13 mouse cellular contexts compared by ENCODE assay signal in genomic region chr2:34532394-34532793, GRCm38 (mm10).
DNase-seq lines count a peak whose midpoint lies in the region; ATAC-seq and TF ChIP-seq lines count a peak whose summit lies in the region.
"Had no signal": no experiment of that assay in that cellular context is flagged by ENCODE, and none has a peak within 500 bp of the region (broad histone marks: within the 10 kb centered on the region; RNA-seq: fewer than 3 reads in every experiment).

No protein-coding gene starts in this region.

- peak overlapping the region; percentile 67 to 71 for H3K27ac ChIP-seq in heart, embryonic 14.5 days (replicated peaks in 1 of 2; ENCODE audit: control insufficient read depth in 1 of 2, insufficient read depth in 1 of 2, low read depth in 2 of 2, low read length in 2 of 2)
- H3K27ac ChIP-seq in layer of hippocampus, adult 2 months, result peak overlapping the region; percentile 67
- peak overlapping the region; percentile 78 for H3K27ac ChIP-seq in embryonic facial prominence, embryonic 13.5 days
- peak overlapping the region; percentile 37; the same call in 1 of the 2 replicates for H3K27ac ChIP-seq in forebrain, postnatal 0 days (ENCODE audit: low read depth, low read length)
- H3K27ac ChIP-seq: gastrocnemius, adult 2 months; liver, embryonic 12.5 days; midbrain, embryonic 13.5 days had no signal

- no peak for TF ChIP-seq CTCF in layer of hippocampus, adult 2 months (conservative IDR thresholded peaks at IDR 0.05)
- TF ChIP-seq CTCF in forebrain, postnatal 0 days (IDR thresholded peaks at IDR 0.05; ENCODE audit: low read depth), result no peak

- no peak overlapping the region for H3K4me2 ChIP-seq in heart, embryonic 14.5 days (ENCODE audit: low read length)
- no peak overlapping the region for H3K4me2 ChIP-seq in embryonic facial prominence, embryonic 13.5 days
- H3K4me2 ChIP-seq in forebrain, postnatal 0 days (ENCODE audit: low read depth), result no peak overlapping the region
- H3K4me2 ChIP-seq: liver, embryonic 12.5 days; midbrain, embryonic 13.5 days had no signal

- H3K4me3 ChIP-seq in heart, embryonic 14.5 days (ENCODE audit: control insufficient read depth in 1 of 2, insufficient read depth in 1 of 2, low read depth in 1 of 2, low read length in 2 of 2), result no peak overlapping the region
- H3K4me3 ChIP-seq in layer of hippocampus, adult 2 months, result no peak overlapping the region
- no peak overlapping the region for H3K4me3 ChIP-seq in embryonic facial prominence, embryonic 13.5 days
- H3K4me3 ChIP-seq in forebrain, postnatal 0 days (ENCODE audit: low read depth, low read length), result no peak overlapping the region
- H3K4me3 ChIP-seq: gastrocnemius, adult 2 months; liver, embryonic 12.5 days; midbrain, embryonic 13.5 days had no signal

- H3K9ac ChIP-seq in heart, embryonic 14.5 days (ENCODE audit: low read length), result no peak overlapping the region
- H3K9ac ChIP-seq in embryonic facial prominence, embryonic 13.5 days, result no peak overlapping the region
- no peak overlapping the region for H3K9ac ChIP-seq in forebrain, postnatal 0 days
- H3K9ac ChIP-seq: liver, embryonic 12.5 days; midbrain, embryonic 13.5 days had no signal

- DNase-seq in heart, adult 11 months, result no peak
- no peak for DNase-seq in layer of hippocampus, adult 2 months (ENCODE audit: low spot score in 2 of 2)
- no peak for DNase-seq in layer of hippocampus, adult 18-20 months (ENCODE audit: low spot score in 2 of 2)
- peak; percentile 57 for DNase-seq in forebrain, postnatal 0 days
- DNase-seq in cerebellum, adult 8-10 months, result no peak
- DNase-seq: gastrocnemius, adult 2 months; thymus, postnatal 36 days had no signal

- H3K27me3 ChIP-seq in heart, embryonic 14.5 days (ENCODE audit: control insufficient read depth, insufficient read depth, low read length), result no peaks in the 10 kb centered on the region
- no peaks in the 10 kb centered on the region for H3K27me3 ChIP-seq in embryonic facial prominence, embryonic 13.5 days
- H3K27me3 ChIP-seq in forebrain, postnatal 0 days (ENCODE audit: insufficient read depth, low read length), result no peaks in the 10 kb centered on the region
- H3K27me3 ChIP-seq: liver, embryonic 12.5 days; midbrain, embryonic 13.5 days had no signal

- peaks cover 13 to 23% of the 10 kb centered on the region in 2 experiments for H3K4me1 ChIP-seq in heart, embryonic 14.5 days (ENCODE audit: control insufficient read depth in 2 of 2, insufficient read depth in 2 of 2, low read length in 2 of 2)
- H3K4me1 ChIP-seq in embryonic facial prominence, embryonic 13.5 days, result peaks cover 54% of the 10 kb centered on the region
- H3K4me1 ChIP-seq in forebrain, postnatal 0 days (ENCODE audit: insufficient read depth), result no peaks in the 10 kb centered on the region
- H3K4me1 ChIP-seq: liver, embryonic 12.5 days had no signal

- WGBS in heart, embryonic 14.5 days, result 78% methylated on average over 1 of the region's 1 CpGs
- 61% methylated on average over 1 of the region's 1 CpGs for WGBS in embryonic facial prominence, embryonic 13.5 days
- WGBS in forebrain, postnatal 0 days, result 32% methylated on average over 1 of the region's 1 CpGs

- no peak for ATAC-seq in heart, embryonic 14.5 days (ENCODE audit: insufficient number of reproducible peaks, insufficient read depth, low FRiP score, low read depth)
- no peak for ATAC-seq in embryonic facial prominence, embryonic 13.5 days (ENCODE audit: insufficient number of reproducible peaks, insufficient read depth, low FRiP score, low TSS enrichment, low read depth)
- no peak for ATAC-seq in forebrain, postnatal 0 days
- ATAC-seq: activated CD4-positive, CD25-positive, alpha-beta regulatory T cell, adult 4 months; CD4-positive, CD25-positive, alpha-beta regulatory T cell, adult 4 months; liver, embryonic 12.5 days; midbrain, embryonic 13.5 days had no signal

- H3K36me3 ChIP-seq in heart, embryonic 14.5 days (ENCODE audit: control insufficient read depth, insufficient read depth, low read length), result 0 out of 2 replicates have a peak, but pooled peaks cover 4% of the 10 kb centered on the region
- no peaks in the 10 kb centered on the region for H3K36me3 ChIP-seq in embryonic facial prominence, embryonic 13.5 days
- peaks cover 1% of the 10 kb centered on the region for H3K36me3 ChIP-seq in forebrain, postnatal 0 days (ENCODE audit: insufficient read depth)
- H3K36me3 ChIP-seq: midbrain, embryonic 13.5 days had no signal

- H3K9me3 ChIP-seq in heart, embryonic 14.5 days (ENCODE audit: control insufficient read depth, low read length), result no peaks in the 10 kb centered on the region
- no peaks in the 10 kb centered on the region for H3K9me3 ChIP-seq in embryonic facial prominence, embryonic 13.5 days
- no peaks in the 10 kb centered on the region for H3K9me3 ChIP-seq in forebrain, postnatal 0 days (ENCODE audit: low read length)
- H3K9me3 ChIP-seq: liver, embryonic 12.5 days; midbrain, embryonic 13.5 days had no signal
